Mouse (Mus musculus): ENCODE results near the gene Plcl1. TPM values are rescaled to one million over a fixed set of nuclear protein-coding genes. Genes with fewer than 3 reads are reported as not detected.

Gene Plcl1
- polyA plus RNA-seq, 1 experiment from 2014 or later = 0.25 TPM

GRCm38 (mm10) chr1:55661381-55661780 is 255.7 kb downstream of the Plcl1 start:
- H3K4me2 ChIP-seq (ENCODE audit: low read depth, low read length) = no peak overlapping the region
- no peaks in the 10 kb centered on the region for H3K9me3 ChIP-seq (ENCODE audit: low read length)

GRCm38 (mm10) chr1:55665137-55665827 is 259.6 kb downstream of the Plcl1 start:
- Histone ChIP-seq H3K4me1 (ENCODE audit: insufficient read depth) (no peaks in the 10 kb centered on the region), H3K36me3 (replicated peaks; ENCODE audit: insufficient read depth, low read length) (no peaks in the 10 kb centered on the region), H3K4me3 (ENCODE audit: low read depth, low read length) (no peak overlapping the region), H3K4me2 (ENCODE audit: low read depth, low read length) (no peak overlapping the region), H3K27ac (ENCODE audit: low read depth) (no peak overlapping the region), H3K9me3 (ENCODE audit: low read length) (no peaks in the 10 kb centered on the region), H3K27me3 (ENCODE audit: insufficient read depth, low read length) (no peaks in the 10 kb centered on the region), H3K9ac (replicated peaks) (no peak overlapping the region)
- TF ChIP-seq CTCF (IDR thresholded peaks at IDR 0.05; ENCODE audit: low read depth) (no peak), EP300 (IDR thresholded peaks at IDR 0.05; ENCODE audit: low read depth) (no peak)
- 43% methylated on average over 10 of the region's 10 CpGs for WGBS (ENCODE audit: insufficient replicate concordance)
- ATAC-seq (no peak), DNase-seq (no peak)

More at GRCm38 (mm10) chr1:55661381-55661780, 255.7 kb downstream of the Plcl1 start:
- Histone ChIP-seq H3K4me3 (ENCODE audit: low read depth, low read length) (no peak overlapping the region), H3K27me3 (ENCODE audit: insufficient read depth, low read length) (no peaks in the 10 kb centered on the region), H3K9ac (replicated peaks) (no peak overlapping the region), H3K36me3 (replicated peaks; ENCODE audit: insufficient read depth, low read length) (no peaks in the 10 kb centered on the region), H3K27ac (ENCODE audit: low read depth) (no peak overlapping the region), H3K4me1 (ENCODE audit: insufficient read depth) (no peaks in the 10 kb centered on the region)
- DNase-seq (no peak), ATAC-seq (no peak)
- WGBS (ENCODE audit: insufficient replicate concordance) = 70% methylated on average over 2 of the region's 2 CpGs
- TF ChIP-seq CTCF (IDR thresholded peaks at IDR 0.05; ENCODE audit: low read depth) (no peak), EP300 (IDR thresholded peaks at IDR 0.05; ENCODE audit: low read depth) (no peak)

DNA sequence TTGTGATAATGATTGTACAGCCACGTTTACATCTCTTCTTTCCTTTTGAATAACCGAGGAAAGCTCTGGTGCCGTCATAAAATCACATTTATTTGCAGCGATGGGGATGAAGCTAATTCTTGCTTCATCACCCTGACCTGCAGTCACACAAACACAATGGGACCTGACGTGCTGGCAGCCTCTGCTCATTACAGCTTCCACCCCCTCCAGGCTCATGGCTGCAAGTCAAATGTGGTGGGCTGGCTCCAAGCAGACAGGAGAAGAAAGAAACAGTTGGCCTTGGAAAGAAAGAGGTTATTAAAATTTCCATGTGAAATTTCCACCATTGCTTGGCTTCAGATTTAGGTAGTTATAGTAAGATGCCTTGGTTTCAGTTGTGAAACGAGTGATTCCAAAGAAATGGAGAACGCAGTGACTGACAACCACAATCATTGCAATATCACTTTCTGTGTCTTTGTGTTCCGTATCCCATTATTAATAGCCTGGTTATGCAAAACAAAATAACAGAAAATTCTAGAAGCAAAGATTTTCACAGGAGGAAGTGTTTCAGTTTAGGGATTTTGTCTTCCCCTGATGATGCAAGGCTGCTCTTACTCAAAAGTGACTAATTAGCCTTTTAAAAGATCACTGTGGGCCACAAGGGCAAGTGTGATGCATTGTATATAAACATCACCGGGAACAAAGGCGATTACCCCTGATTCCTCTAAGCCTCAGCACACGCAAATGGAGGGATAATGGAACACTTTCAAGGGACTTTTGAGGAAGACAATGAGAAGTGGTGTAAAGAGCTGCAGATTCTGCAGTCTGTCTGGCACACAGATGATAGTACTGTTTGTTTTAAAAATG is 260.3 kb downstream of the Plcl1 start:
- no peaks in the 10 kb centered on the region for H3K36me3 ChIP-seq (replicated peaks; ENCODE audit: insufficient read depth, low read length)
- ATAC-seq (no peak), DNase-seq (no peak)
- WGBS (ENCODE audit: insufficient replicate concordance) = 54% methylated on average over 11 of the region's 11 CpGs
- no peaks in the 10 kb centered on the region for H3K27me3 ChIP-seq (ENCODE audit: insufficient read depth, low read length)
- H3K4me2 ChIP-seq (ENCODE audit: low read depth, low read length) = no peak overlapping the region
- H3K9me3 ChIP-seq (ENCODE audit: low read length) = no peaks in the 10 kb centered on the region
- H3K4me3 ChIP-seq (ENCODE audit: low read depth, low read length) = no peak overlapping the region
- H3K9ac ChIP-seq (replicated peaks) = no peak overlapping the region
- H3K27ac ChIP-seq (ENCODE audit: low read depth) = no peak overlapping the region
- no peaks in the 10 kb centered on the region for H3K4me1 ChIP-seq (ENCODE audit: insufficient read depth)
- TF ChIP-seq EP300 (IDR thresholded peaks at IDR 0.05; ENCODE audit: low read depth) (no peak), CTCF (IDR thresholded peaks at IDR 0.05; ENCODE audit: low read depth) (no peak)

GRCm38 (mm10) chr1:55666798-55667197 is 261.1 kb downstream of the Plcl1 start:
- Histone ChIP-seq H3K9me3 (ENCODE audit: low read length) (no peaks in the 10 kb centered on the region), H3K27me3 (ENCODE audit: insufficient read depth, low read length) (no peaks in the 10 kb centered on the region), H3K4me2 (ENCODE audit: low read depth, low read length) (no peak overlapping the region), H3K4me1 (ENCODE audit: insufficient read depth) (no peaks in the 10 kb centered on the region), H3K27ac (ENCODE audit: low read depth) (no peak overlapping the region), H3K9ac (replicated peaks) (no peak overlapping the region), H3K4me3 (ENCODE audit: low read depth, low read length) (no peak overlapping the region), H3K36me3 (replicated peaks; ENCODE audit: insufficient read depth, low read length) (no peaks in the 10 kb centered on the region)
- no peak for ATAC-seq
- no peak for TF ChIP-seq CTCF (IDR thresholded peaks at IDR 0.05; ENCODE audit: low read depth)
- no peak for TF ChIP-seq EP300 (IDR thresholded peaks at IDR 0.05; ENCODE audit: low read depth)
- WGBS (ENCODE audit: insufficient replicate concordance) = 58% methylated on average over 5 of the region's 5 CpGs
- no peak for DNase-seq

DNA sequence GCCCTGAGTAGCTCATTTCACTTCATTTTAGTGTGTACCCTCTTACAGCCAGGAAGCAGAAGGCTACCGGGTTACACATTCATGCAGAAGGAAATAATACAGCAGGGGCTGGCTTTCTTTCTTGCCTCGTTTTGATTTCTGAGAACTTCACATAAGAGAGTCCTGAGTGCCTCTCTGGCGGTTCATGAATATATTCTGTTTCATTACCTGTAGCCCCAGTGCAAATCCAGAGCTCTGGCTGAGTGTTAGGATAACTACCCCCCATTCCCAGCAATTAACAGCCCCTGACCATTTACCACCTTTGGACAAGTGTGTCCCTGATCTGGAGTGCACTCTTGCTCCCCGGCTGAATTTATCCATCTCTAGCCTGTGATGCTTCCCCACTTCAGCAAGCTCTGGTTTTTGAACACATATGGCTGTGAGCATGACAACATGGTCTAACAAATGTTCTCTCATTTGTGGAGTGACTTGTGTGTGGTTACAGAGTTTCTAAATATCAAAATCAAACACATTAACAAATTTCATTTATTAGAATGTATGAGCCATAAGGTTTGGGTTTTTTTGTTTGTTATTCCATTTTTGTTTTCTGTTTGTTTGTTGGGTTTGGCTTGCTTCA is 263.0 kb downstream of the Plcl1 start:
- DNase-seq (no peak), ATAC-seq (no peak)
- Histone ChIP-seq H3K4me3 (ENCODE audit: low read depth, low read length) (no peak overlapping the region), H3K9me3 (ENCODE audit: low read length) (no peaks in the 10 kb centered on the region), H3K4me2 (ENCODE audit: low read depth, low read length) (no peak overlapping the region), H3K27me3 (ENCODE audit: insufficient read depth, low read length) (no peaks in the 10 kb centered on the region), H3K4me1 (ENCODE audit: insufficient read depth) (no peaks in the 10 kb centered on the region), H3K36me3 (replicated peaks; ENCODE audit: insufficient read depth, low read length) (no peaks in the 10 kb centered on the region), H3K27ac (ENCODE audit: low read depth) (no peak overlapping the region), H3K9ac (replicated peaks) (no peak overlapping the region)
- TF ChIP-seq CTCF (IDR thresholded peaks at IDR 0.05; ENCODE audit: low read depth) (no peak), EP300 (IDR thresholded peaks at IDR 0.05; ENCODE audit: low read depth) (no peak)
- 56% methylated on average over 4 of the region's 4 CpGs for WGBS (ENCODE audit: insufficient replicate concordance)

- no peak overlapping the region for H3K4me3 ChIP-seq (ENCODE audit: low read depth, low read length)
- no peak overlapping the region for H3K27ac ChIP-seq (ENCODE audit: low read depth)
- ATAC-seq (no peak), DNase-seq (no peak)
- 88% methylated on average over 3 of the region's 3 CpGs for WGBS (ENCODE audit: insufficient replicate concordance)
- no peaks in the 10 kb centered on the region for H3K9me3 ChIP-seq (ENCODE audit: low read length)
- no peaks in the 10 kb centered on the region for H3K27me3 ChIP-seq (ENCODE audit: insufficient read depth, low read length)
- H3K4me1 ChIP-seq (ENCODE audit: insufficient read depth) = no peaks in the 10 kb centered on the region
- no peak overlapping the region for H3K4me2 ChIP-seq (ENCODE audit: low read depth, low read length)
- H3K36me3 ChIP-seq (replicated peaks; ENCODE audit: insufficient read depth, low read length) = no peaks in the 10 kb centered on the region
- no peak overlapping the region for H3K9ac ChIP-seq (replicated peaks)
- TF ChIP-seq EP300 (IDR thresholded peaks at IDR 0.05; ENCODE audit: low read depth) (no peak), CTCF (IDR thresholded peaks at IDR 0.05; ENCODE audit: low read depth) (no peak)
These were observed 277.0 kb downstream of the Plcl1 start for GRCm38 (mm10) chr1:55682676-55683075.

Data from liver, postnatal 0 days (tissue).